Mouse (Mus musculus) embryonic facial prominence, embryonic 12.5 days (tissue): ENCODE measurements around the gene Tbc1d8. TPM values are rescaled to one million over a fixed set of nuclear protein-coding genes. Genes with fewer than 3 reads are reported as not detected.
A peak's percentile ranks its signal among the peaks of the same experiment; 100 is the strongest.

ENCODE experiments used
- ATAC-seq: fragments of 200-750 bp; cut with Nextera tagmentation; 2 replicates; pipeline ENCODE4 v1.8.0; 2017; ENCODE audit not compliant: insufficient number of reproducible peaks, insufficient read depth, low FRiP score, low TSS enrichment
- H3K27ac ChIP-seq: fragments of 300-500 bp; sonication (generic); 2 replicates; pipeline ENCODE4 v1.5.1; 2016; ENCODE audit warnings: mild to moderate bottlenecking
- H3K27me3 ChIP-seq: fragments of 300-500 bp; sonication (generic); 2 replicates; pipeline ENCODE4 v1.6.1; 2016; ENCODE audit warnings: mild to moderate bottlenecking, moderate library complexity
- H3K36me3 ChIP-seq: fragments of 300-500 bp; sonication (generic); 2 replicates; pipeline ENCODE4 v1.6.1; 2016; ENCODE audit warnings: mild to moderate bottlenecking
- H3K4me1 ChIP-seq: fragments of 300-500 bp; sonication (generic); 2 replicates; pipeline ENCODE4 v1.6.1; 2016
- H3K4me2 ChIP-seq: fragments of 300-500 bp; sonication (generic); replicated peaks from 2 replicates; pipeline ENCODE4 v1.6.1; 2016; ENCODE audit warnings: mild to moderate bottlenecking, moderate library complexity
- H3K4me3 ChIP-seq: fragments of 300-500 bp; sonication (generic); 2 replicates; pipeline ENCODE4 v1.5.1; 2016; ENCODE audit warnings: mild to moderate bottlenecking
- H3K9ac ChIP-seq: fragments of 300-500 bp; sonication (generic); 2 replicates; pipeline ENCODE4 v1.6.1; 2016; ENCODE audit warnings: mild to moderate bottlenecking, moderate library complexity
- H3K9me3 ChIP-seq: fragments of 300-500 bp; sonication (generic); 2 replicates; pipeline ENCODE4 v1.6.1; 2016; ENCODE audit warnings: mild to moderate bottlenecking, moderate library complexity
- WGBS: fragments of 180-500 bp; shearing (Covaris S2); methylation state at CpG from one replicate; pipeline ENCODE4 v1.1.7; 2016; 5-methylcytosine and 5-hydroxymethylcytosine counted together
- polyA plus RNA-seq: library from polyadenylated mRNA; unstranded; fragments of >200 nt; fragmentation: Nextera tagmentation; extraction: Ambion mirVana; gene quantifications from 2 replicates; pipeline ENCODE4 v1.2.1, GENCODE M21; 2016

Gene Tbc1d8
- polyA plus RNA-seq, 1 experiment from 2014 or later: 9.4 TPM

GRCm38 (mm10) chr1:39455350-39456023, 23.1 kb downstream of the Tbc1d8 start:
- Histone ChIP-seq H3K9ac (no peak overlapping the region), H3K9me3 (no peaks in the 10 kb centered on the region), H3K4me1 (peaks cover 27% of the 10 kb centered on the region; the same call in 1 of the 2 replicates), H3K27me3 (no peaks in the 10 kb centered on the region), H3K4me2 (no peak overlapping the region), H3K27ac (no peak overlapping the region), H3K4me3 (no peak overlapping the region), H3K36me3 (no peaks in the 10 kb centered on the region)
- WGBS: 86% methylated on average over 23 of the region's 23 CpGs
- ATAC-seq: no peak

- H3K4me1 ChIP-seq: peaks cover 35% of the 10 kb centered on the region; the same call in 1 of the 2 replicates
- no peak overlapping the region for H3K4me3 ChIP-seq
- H3K9me3 ChIP-seq: no peaks in the 10 kb centered on the region
- H3K9ac ChIP-seq: no peak overlapping the region
- H3K27me3 ChIP-seq: no peaks in the 10 kb centered on the region
- no peak for ATAC-seq
- 80% methylated on average over 4 of the region's 4 CpGs for WGBS
- H3K36me3 ChIP-seq: no peaks in the 10 kb centered on the region
- H3K27ac ChIP-seq: 0 out of 2 replicates have a peak overlapping the region, but pooled peaks have one; percentile 23
- H3K4me2 ChIP-seq: no peak overlapping the region
Measured at GRCm38 (mm10) chr1:39454783-39455175, 23.8 kb downstream of the Tbc1d8 start.

- 68% methylated on average over 9 of the region's 9 CpGs for WGBS
- H3K4me2 ChIP-seq: no peak overlapping the region
Measured at GRCm38 (mm10) chr1:39454108-39454782, 24.3 kb downstream of the Tbc1d8 start.

GRCm38 (mm10) chr1:39452203-39452602, 26.4 kb downstream of the Tbc1d8 start:
- no peak for ATAC-seq
- peaks cover 42% of the 10 kb centered on the region; the same call in 1 of the 2 replicates for H3K4me1 ChIP-seq
- H3K36me3 ChIP-seq: no peaks in the 10 kb centered on the region
- H3K9ac ChIP-seq: no peak overlapping the region
- H3K27me3 ChIP-seq: no peaks in the 10 kb centered on the region
- no peak overlapping the region for H3K4me2 ChIP-seq
- no peaks in the 10 kb centered on the region for H3K9me3 ChIP-seq
- H3K27ac ChIP-seq: no peak overlapping the region
- H3K4me3 ChIP-seq: no peak overlapping the region
- WGBS: 80% methylated on average over 4 of the region's 4 CpGs

More at GRCm38 (mm10) chr1:39454108-39454782, 24.3 kb downstream of the Tbc1d8 start:
- ATAC-seq: no peak
- H3K4me3 ChIP-seq: no peak overlapping the region
- no peak overlapping the region for H3K9ac ChIP-seq
- H3K4me1 ChIP-seq: peaks cover 40% of the 10 kb centered on the region; the same call in 1 of the 2 replicates
- H3K36me3 ChIP-seq: no peaks in the 10 kb centered on the region
- H3K27me3 ChIP-seq: no peaks in the 10 kb centered on the region
- H3K27ac ChIP-seq: 0 out of 2 replicates have a peak overlapping the region, but pooled peaks have one; percentile 23
- no peaks in the 10 kb centered on the region for H3K9me3 ChIP-seq

- Histone ChIP-seq H3K4me3 (no peak overlapping the region), H3K36me3 (no peaks in the 10 kb centered on the region), H3K9me3 (no peaks in the 10 kb centered on the region), H3K27ac (peak overlapping the region; percentile 30; the same call in 1 of the 2 replicates), H3K9ac (no peak overlapping the region), H3K27me3 (no peaks in the 10 kb centered on the region), H3K4me1 (peaks cover 35% of the 10 kb centered on the region; the same call in 1 of the 2 replicates), H3K4me2 (no peak overlapping the region)
- ATAC-seq: no peak
- 52% methylated on average over 6 of the region's 6 CpGs for WGBS
Measured at GRCm38 (mm10) chr1:39450069-39450728, 28.4 kb downstream of the Tbc1d8 start.

- Histone ChIP-seq H3K27me3 (no peaks in the 10 kb centered on the region), H3K27ac (no peak overlapping the region), H3K36me3 (no peaks in the 10 kb centered on the region), H3K9me3 (no peaks in the 10 kb centered on the region), H3K4me3 (no peak overlapping the region), H3K4me1 (peaks cover 27% of the 10 kb centered on the region; the same call in 1 of the 2 replicates), H3K4me2 (no peak overlapping the region), H3K9ac (no peak overlapping the region)
- WGBS: 83% methylated on average over 12 of the region's 12 CpGs
- ATAC-seq: 0 out of 2 replicates have a peak, but pooled peaks have one; percentile 6
Measured at GRCm38 (mm10) chr1:39449251-39449790, 29.2 kb downstream of the Tbc1d8 start.

- Histone ChIP-seq H3K9ac (no peak overlapping the region), H3K36me3 (no peaks in the 10 kb centered on the region), H3K4me3 (no peak overlapping the region), H3K27ac (no peak overlapping the region), H3K27me3 (no peaks in the 10 kb centered on the region), H3K4me1 (peaks cover 24% of the 10 kb centered on the region; the same call in 1 of the 2 replicates), H3K9me3 (no peaks in the 10 kb centered on the region), H3K4me2 (no peak overlapping the region)
- ATAC-seq: no peak
- 94% methylated on average over 5 of the region's 5 CpGs for WGBS
Measured at GRCm38 (mm10) chr1:39448819-39449218, 29.7 kb downstream of the Tbc1d8 start.

- Histone ChIP-seq H3K9me3 (no peaks in the 10 kb centered on the region), H3K36me3 (no peaks in the 10 kb centered on the region), H3K27me3 (no peaks in the 10 kb centered on the region), H3K9ac (no peak overlapping the region), H3K4me3 (no peak overlapping the region), H3K4me1 (peaks cover 25% of the 10 kb centered on the region; the same call in 1 of the 2 replicates), H3K27ac (no peak overlapping the region), H3K4me2 (no peak overlapping the region)
- WGBS: 83% methylated on average over 5 of the region's 5 CpGs
- ATAC-seq: no peak
Measured at GRCm38 (mm10) chr1:39448238-39448637, 30.3 kb downstream of the Tbc1d8 start.

GRCm38 (mm10) chr1:39446178-39446577, 32.4 kb downstream of the Tbc1d8 start:
- no peak overlapping the region for H3K27ac ChIP-seq
- no peak overlapping the region for H3K4me3 ChIP-seq
- no peak overlapping the region for H3K9ac ChIP-seq
- 85% methylated on average over 5 of the region's 5 CpGs for whole genome bisulfite sequencing
- no peak overlapping the region for H3K4me2 ChIP-seq
- H3K27me3 ChIP-seq: no peaks in the 10 kb centered on the region
- no peaks in the 10 kb centered on the region for H3K9me3 ChIP-seq
- ATAC-seq: no peak
- no peaks in the 10 kb centered on the region for H3K36me3 ChIP-seq
- H3K4me1 ChIP-seq: peaks cover 24% of the 10 kb centered on the region; the same call in 1 of the 2 replicates

- no peak for ATAC-seq
- Histone ChIP-seq H3K9me3 (no peaks in the 10 kb centered on the region), H3K36me3 (no peaks in the 10 kb centered on the region), H3K27ac (peak overlapping the region; percentile 7; the same call in 1 of the 2 replicates), H3K4me1 (peaks cover 17% of the 10 kb centered on the region; the same call in 1 of the 2 replicates), H3K9ac (no peak overlapping the region), H3K4me2 (no peak overlapping the region), H3K4me3 (no peak overlapping the region), H3K27me3 (no peaks in the 10 kb centered on the region)
- 77% methylated on average over 20 of the region's 20 CpGs for WGBS
Measured at GRCm38 (mm10) chr1:39445303-39446050, 33.1 kb downstream of the Tbc1d8 start.

- no peaks in the 10 kb centered on the region for H3K36me3 ChIP-seq
- no peak overlapping the region for H3K27ac ChIP-seq
- H3K4me3 ChIP-seq: no peak overlapping the region
- 75% methylated on average over 8 of the region's 8 CpGs for WGBS
- H3K4me2 ChIP-seq: no peak overlapping the region
- no peak overlapping the region for H3K9ac ChIP-seq
- no peaks in the 10 kb centered on the region for H3K9me3 ChIP-seq
- H3K4me1 ChIP-seq: peaks cover 3% of the 10 kb centered on the region; the same call in 1 of the 2 replicates
- ATAC-seq: no peak
- H3K27me3 ChIP-seq: no peaks in the 10 kb centered on the region
Measured at GRCm38 (mm10) chr1:39443764-39444163, 34.8 kb downstream of the Tbc1d8 start.
